12 mouse cellular contexts compared by ENCODE assay signal in genomic region chr2:17523791-17524190, GRCm38 (mm10).
A peak's percentile ranks its signal among the peaks of the same experiment; 100 is the strongest.
DNase-seq lines count a peak whose midpoint lies in the region; ATAC-seq and TF ChIP-seq lines count a peak whose summit lies in the region.
"Had no signal": no experiment of that assay in that cellular context is flagged by ENCODE, and none has a peak within 500 bp of the region (broad histone marks: within the 10 kb centered on the region; RNA-seq: fewer than 3 reads in every experiment).

No protein-coding gene starts in this region.

- peaks cover 6 to 19% of the 10 kb centered on the region in 2 experiments for H3K4me1 ChIP-seq in heart, embryonic 14.5 days (ENCODE audit: control insufficient read depth in 2 of 2, insufficient read depth in 2 of 2, low read length in 2 of 2)
- peaks cover 9% of the 10 kb centered on the region; the same call in 1 of the 2 replicates for H3K4me1 ChIP-seq in kidney, postnatal 0 days (replicated peaks; ENCODE audit: insufficient read depth, low read length)
- no peaks in the 10 kb centered on the region for H3K4me1 ChIP-seq in hindbrain, postnatal 0 days (ENCODE audit: insufficient read depth, low read length)

- no peak for TF ChIP-seq CTCF in kidney, postnatal 0 days (IDR thresholded peaks at IDR 0.05; ENCODE audit: low read depth)
- no peak for TF ChIP-seq CTCF in hindbrain, postnatal 0 days (IDR thresholded peaks at IDR 0.05; ENCODE audit: low read depth)

- intact Hi-C loops in heart, postnatal 25 days (cut with DNase I) = loop anchor here (5.0 kb wide), 1 partner anchor 61 kb away; no protein-coding TSS in a partner anchor

- WGBS in heart, embryonic 14.5 days = 3% methylated on average over 4 of the region's 4 CpGs
- 32% methylated on average over 4 of the region's 4 CpGs for WGBS in kidney, postnatal 0 days
- WGBS in hindbrain, postnatal 0 days = 81% methylated on average over 4 of the region's 4 CpGs

- H3K9ac ChIP-seq in heart, embryonic 14.5 days (ENCODE audit: low read length) = no peak overlapping the region; the same call in none of the 2 replicates
- H3K9ac ChIP-seq in kidney, postnatal 0 days (ENCODE audit: low read depth, low read length) = no peak overlapping the region
- no peak overlapping the region for H3K9ac ChIP-seq in hindbrain, postnatal 0 days (replicated peaks; ENCODE audit: low read length)
- H3K9ac ChIP-seq: lung, embryonic 14.5 days had no signal

- ATAC-seq in heart, embryonic 14.5 days (ENCODE audit: insufficient number of reproducible peaks, insufficient read depth, low FRiP score, low read depth) = peak; percentile 69; the same call in 1 of the 2 replicates
- ATAC-seq in kidney, postnatal 0 days (replicated peaks; ENCODE audit: low FRiP score, low read depth) = no peak; the same call in 1 of the 2 replicates
- ATAC-seq in hindbrain, postnatal 0 days = no peak

- H3K27me3 ChIP-seq in heart, embryonic 14.5 days (ENCODE audit: control insufficient read depth, insufficient read depth, low read length) = no peaks in the 10 kb centered on the region
- no peaks in the 10 kb centered on the region for H3K27me3 ChIP-seq in kidney, postnatal 0 days (ENCODE audit: insufficient read depth, low read length)
- H3K27me3 ChIP-seq in hindbrain, postnatal 0 days (ENCODE audit: insufficient read depth, low read length) = no peaks in the 10 kb centered on the region

- DNase-seq in heart, adult 11 months = peak; percentile 94
- DNase-seq in heart, postnatal 25 days (ENCODE audit: low spot score) = no peak
- DNase-seq in embryo, embryonic 10.5 days (ENCODE audit: low spot score) = peak; percentile 63
- peak; percentile 14 for DNase-seq in kidney, postnatal 0 days (ENCODE audit: low spot score)
- DNase-seq in layer of hippocampus, postnatal 25 days (ENCODE audit: extremely low spot score in 1 of 2, low spot score in 1 of 2) = no peak
- no peak for DNase-seq in gastrocnemius, postnatal 4 days (ENCODE audit: low spot score in 2 of 2)
- DNase-seq in hindbrain, postnatal 0 days (ENCODE audit: low spot score) = no peak
- DNase-seq: cerebellum, adult 11-12 months; lung, embryonic 14.5 days; right cerebral cortex, postnatal 4 days had no signal

- H3K36me3 ChIP-seq in heart, embryonic 14.5 days (ENCODE audit: control insufficient read depth, insufficient read depth, low read length) = no peaks in the 10 kb centered on the region
- no peaks in the 10 kb centered on the region for H3K36me3 ChIP-seq in kidney, postnatal 0 days (ENCODE audit: insufficient read depth, low read length)
- H3K36me3 ChIP-seq in hindbrain, postnatal 0 days (ENCODE audit: insufficient read depth, low read length) = no peaks in the 10 kb centered on the region
- H3K36me3 ChIP-seq: midbrain, embryonic 10.5 days had no signal

- H3K9me3 ChIP-seq in heart, embryonic 14.5 days (ENCODE audit: control insufficient read depth, low read length) = no peaks in the 10 kb centered on the region
- no peaks in the 10 kb centered on the region for H3K9me3 ChIP-seq in kidney, postnatal 0 days (replicated peaks; ENCODE audit: low read length)
- H3K9me3 ChIP-seq in hindbrain, postnatal 0 days (ENCODE audit: low read length) = no peaks in the 10 kb centered on the region
- H3K9me3 ChIP-seq: midbrain, embryonic 10.5 days had no signal

- H3K4me3 ChIP-seq in heart, embryonic 14.5 days (ENCODE audit: control insufficient read depth in 1 of 2, insufficient read depth in 1 of 2, low read depth in 1 of 2, low read length in 2 of 2) = no peak overlapping the region
- no peak overlapping the region for H3K4me3 ChIP-seq in kidney, postnatal 0 days (replicated peaks; ENCODE audit: low read depth, low read length)
- no peak overlapping the region for H3K4me3 ChIP-seq in hindbrain, postnatal 0 days (ENCODE audit: low read length)
- H3K4me3 ChIP-seq: midbrain, embryonic 10.5 days had no signal

- peak overlapping the region; percentile 55 to 83 for H3K27ac ChIP-seq in heart, embryonic 14.5 days (replicated peaks in 1 of 2; ENCODE audit: control insufficient read depth in 1 of 2, insufficient read depth in 1 of 2, low read depth in 2 of 2, low read length in 2 of 2)
- no peak overlapping the region for H3K27ac ChIP-seq in kidney, postnatal 0 days
- no peak overlapping the region for H3K27ac ChIP-seq in hindbrain, postnatal 0 days
- H3K27ac ChIP-seq: midbrain, embryonic 10.5 days had no signal

- H3K4me2 ChIP-seq in heart, embryonic 14.5 days (ENCODE audit: low read length) = peak overlapping the region; percentile 32
- H3K4me2 ChIP-seq in kidney, postnatal 0 days (ENCODE audit: low read length) = no peak overlapping the region
- H3K4me2 ChIP-seq in hindbrain, postnatal 0 days (ENCODE audit: low read depth, low read length) = no peak overlapping the region
- H3K4me2 ChIP-seq: lung, embryonic 14.5 days had no signal

Comparison
In these comparisons a context has a peak if more than half of its experiments do, and no peak if none do; other contexts are left out.
1. DNase-seq: peak in heart, adult 11 months (single experiment), embryo, embryonic 10.5 days (single experiment) and kidney, postnatal 0 days (single experiment); none in heart, postnatal 25 days (single experiment), layer of hippocampus, postnatal 25 days (0 of 2), gastrocnemius, postnatal 4 days (0 of 2) and hindbrain, postnatal 0 days (single experiment).
2. H3K27ac ChIP-seq: peak in heart, embryonic 14.5 days (2 of 2); none in kidney, postnatal 0 days (single experiment) and hindbrain, postnatal 0 days (single experiment).